Mouse (Mus musculus): Measurements from ENCODE around the gene Ovca2. TPM values are rescaled to one million over a fixed set of nuclear protein-coding genes. Genes with fewer than 3 reads are reported as not detected.
A peak's percentile ranks its signal among the peaks of the same experiment; 100 is the strongest.

Ovca2 gene
- polyA plus RNA-seq, 1 experiment from 2014 or later = 29.5 TPM

GRCm38 (mm10) chr11:75133391-75133790 is 45.2 kb downstream of the Ovca2 start:
- WGBS = 87% methylated on average over 5 of the region's 5 CpGs
- no peak overlapping the region for H3K4me2 ChIP-seq (replicated peaks)
- peaks cover 61% of the 10 kb centered on the region for H3K4me1 ChIP-seq

GRCm38 (mm10) chr11:75132278-75132677 is 46.4 kb downstream of the Ovca2 start:
- Histone ChIP-seq H3K4me2 (replicated peaks) (no peak overlapping the region), H3K9ac (no peak overlapping the region), H3K27me3 (no peaks in the 10 kb centered on the region), H3K4me1 (peaks cover 51% of the 10 kb centered on the region), H3K36me3 (0 out of 2 replicates have a peak, but pooled peaks cover 2% of the 10 kb centered on the region), H3K4me3 (no peak overlapping the region), H3K27ac (no peak overlapping the region), H3K9me3 (no peaks in the 10 kb centered on the region)
- 72% methylated on average over 5 of the region's 5 CpGs for WGBS
- no peak for ATAC-seq (ENCODE audit: low FRiP score, low read depth)

More at GRCm38 (mm10) chr11:75133391-75133790, 45.2 kb downstream of the Ovca2 start:
- ATAC-seq (ENCODE audit: low FRiP score, low read depth) = no peak
- Histone ChIP-seq H3K36me3 (0 out of 2 replicates have a peak, but pooled peaks cover 2% of the 10 kb centered on the region), H3K9me3 (no peaks in the 10 kb centered on the region), H3K27ac (peak overlapping the region; percentile 64; the same call in 1 of the 2 replicates), H3K4me3 (no peak overlapping the region), H3K9ac (0 out of 2 replicates have a peak overlapping the region, but pooled peaks have one; percentile 14), H3K27me3 (no peaks in the 10 kb centered on the region)

GRCm38 (mm10) chr11:75131300-75131699 is 47.3 kb downstream of the Ovca2 start:
- no peak for ATAC-seq (ENCODE audit: low FRiP score, low read depth)

GRCm38 (mm10) chr11:75129481-75129880 is 49.2 kb downstream of the Ovca2 start:
- H3K9ac ChIP-seq = no peak overlapping the region
- H3K36me3 ChIP-seq = 0 out of 2 replicates have a peak, but pooled peaks cover 2% of the 10 kb centered on the region
- no peak for ATAC-seq (ENCODE audit: low FRiP score, low read depth)
- no peak overlapping the region for H3K4me2 ChIP-seq (replicated peaks)
- H3K4me3 ChIP-seq = no peak overlapping the region
- H3K27ac ChIP-seq = no peak overlapping the region
- H3K9me3 ChIP-seq = no peaks in the 10 kb centered on the region
- 96% methylated on average over 6 of the region's 6 CpGs for WGBS
- peaks cover 23% of the 10 kb centered on the region for H3K4me1 ChIP-seq
- no peaks in the 10 kb centered on the region for H3K27me3 ChIP-seq

More at GRCm38 (mm10) chr11:75131300-75131699, 47.3 kb downstream of the Ovca2 start:
- Histone ChIP-seq H3K4me3 (no peak overlapping the region), H3K4me1 (peaks cover 42% of the 10 kb centered on the region), H3K27me3 (no peaks in the 10 kb centered on the region), H3K9ac (no peak overlapping the region), H3K9me3 (no peaks in the 10 kb centered on the region), H3K4me2 (replicated peaks) (no peak overlapping the region), H3K27ac (no peak overlapping the region), H3K36me3 (0 out of 2 replicates have a peak, but pooled peaks cover 2% of the 10 kb centered on the region)
- WGBS = 75% methylated on average over 4 of the region's 4 CpGs

GRCm38 (mm10) chr11:75126384-75126783 is 52.3 kb downstream of the Ovca2 start:
- no peak for ATAC-seq (ENCODE audit: low FRiP score, low read depth)
- 0 out of 2 replicates have a peak, but pooled peaks cover 2% of the 10 kb centered on the region for H3K36me3 ChIP-seq
- H3K4me3 ChIP-seq = no peak overlapping the region
- H3K27ac ChIP-seq = no peak overlapping the region
- H3K9ac ChIP-seq = no peak overlapping the region
- H3K4me1 ChIP-seq = no peaks in the 10 kb centered on the region
- 91% methylated on average over 3 of the region's 3 CpGs for WGBS
- no peak overlapping the region for H3K4me2 ChIP-seq (replicated peaks)
- H3K27me3 ChIP-seq = no peaks in the 10 kb centered on the region
- H3K9me3 ChIP-seq = no peaks in the 10 kb centered on the region

MicroRNAs within 50 kb of the gene (microRNA counts, 519-probe panel; counts per million panel counts)
- microRNA mmu-miR-132 = 2,890 counts per million, percentile 47 among the panel's probes with 10 or more counts
- not detected for microRNA mmu-miR-212

Small RNA genes within 50 kb of the gene (microRNA-seq; reads per million reads assigned to microRNA genes)
- gene Mir132 (164 reads per million, percentile 59 among the genes with 10 or more reads in this experiment), gene Mir212 (19.8 reads per million, percentile 35 among the genes with 10 or more reads in this experiment)

Other genes with a start within 250 kb of the Ovca2 start
- 28.2 and 29.3 TPM in 2 replicates for gene Hic1, start 9.3 kb downstream of the Ovca2 start, polyA plus RNA-seq (2015; fragmentation: Nextera tagmentation; extraction: Ambion mirVana)
- gene Dph1, start 12.4 kb upstream of the Ovca2 start, polyA plus RNA-seq (2015; fragmentation: Nextera tagmentation; extraction: Ambion mirVana) = 23.9 and 24.9 TPM in 2 replicates
- 2.3 and 3.1 TPM in 2 replicates for gene Rtn4rl1, start 14.9 kb upstream of the Ovca2 start, polyA plus RNA-seq (2015; fragmentation: Nextera tagmentation; extraction: Ambion mirVana)
- 119 and 130 TPM in 2 replicates for gene Rpa1, start 169.5 kb upstream of the Ovca2 start, polyA plus RNA-seq (2015; fragmentation: Nextera tagmentation; extraction: Ambion mirVana)
- gene Smyd4, start 169.6 kb upstream of the Ovca2 start, polyA plus RNA-seq (2015; fragmentation: Nextera tagmentation; extraction: Ambion mirVana) = 16.9 and 20.1 TPM in 2 replicates
- 227 and 235 TPM in 2 replicates for gene Serpinf1, start 243.9 kb upstream of the Ovca2 start, polyA plus RNA-seq (2015; fragmentation: Nextera tagmentation; extraction: Ambion mirVana)